Mouse (Mus musculus): ENCODE data around the gene Znhit6. TPM values are rescaled to one million over a fixed set of nuclear protein-coding genes. Genes with fewer than 3 reads are reported as not detected.

The Znhit6 gene
- total and polyA plus RNA-seq, 3 experiments: 54.4 to 188 (median 58.6) TPM

GRCm38 (mm10) chr3:145583522-145584200, 7.7 kb downstream of the Znhit6 start:
- H3K4me3 ChIP-seq (replicated peaks in 1 of 3; ENCODE audit: low read depth in 2 of 3, low read length in 2 of 3, poor library complexity in 1 of 3): no peak overlapping the region
- in situ Hi-C loops (cut with MboI; ENCODE audit: low pct_ligation_motif_present, low pct_unique_long_range_greater_than_20kb, low sequenced_read_pairs): no loop called here
- peaks cover 62 to 84% of the 10 kb centered on the region in 2 experiments for H3K36me3 ChIP-seq (replicated peaks in 1 of 2; ENCODE audit: control insufficient read depth in 1 of 2, insufficient read depth in 1 of 2, low read length in 1 of 2)

GRCm38 (mm10) chr3:145590562-145590961, 14.6 kb downstream of the Znhit6 start:
- Histone ChIP-seq H3K4me3 (replicated peaks in 1 of 3; ENCODE audit: low read depth in 2 of 3, low read length in 2 of 3, poor library complexity in 1 of 3) (no peak overlapping the region), H3K36me3 (replicated peaks in 1 of 2; ENCODE audit: control insufficient read depth in 1 of 2, insufficient read depth in 1 of 2, low read length in 1 of 2) (peaks cover 59 to 81% of the 10 kb centered on the region in 2 experiments), H3K9ac (ENCODE audit: insufficient read depth, low read depth) (no peak overlapping the region), H3K4me2 (ENCODE audit: insufficient read depth, low read depth, poor library complexity, severe bottlenecking) (no peak overlapping the region), H3K4me1 (ENCODE audit: control insufficient read depth in 1 of 2, insufficient read depth in 2 of 2) (no peaks in the 10 kb centered on the region), H3K27me3 (replicated peaks) (no peaks in the 10 kb centered on the region), H3K27ac (ENCODE audit: insufficient read depth, low read depth) (no peak overlapping the region), H3K79me2 (replicated peaks; ENCODE audit: control insufficient read depth, extremely low read depth, insufficient read depth, poor library complexity, severe bottlenecking) (no peaks in the 10 kb centered on the region; the same call in none of the 2 replicates), H3K9me3 (replicated peaks; ENCODE audit: low read length) (no peaks in the 10 kb centered on the region)
- in situ Hi-C loops (cut with MboI; ENCODE audit: low pct_ligation_motif_present, low pct_unique_long_range_greater_than_20kb, low sequenced_read_pairs): no loop called here
- TF ChIP-seq MAZ (IDR thresholded peaks at IDR 0.05; ENCODE audit: low read depth, low read length): no peak
- no peak for TF ChIP-seq JUND (conservative IDR thresholded peaks at IDR 0.05; ENCODE audit: low read depth, low read length)
- TF ChIP-seq ETS1 (conservative IDR thresholded peaks at IDR 0.05; ENCODE audit: low read depth, low read length): no peak
- TF ChIP-seq NELFE (IDR thresholded peaks at IDR 0.05; ENCODE audit: low read depth, low read length): no peak
- no peak for TF ChIP-seq ZMIZ1 (IDR thresholded peaks at IDR 0.05; ENCODE audit: low read depth, low read length)
- no peak for TF ChIP-seq EP300 (IDR thresholded peaks at IDR 0.05; ENCODE audit: low read length)
- TF ChIP-seq GABPA (IDR thresholded peaks at IDR 0.05; ENCODE audit: insufficient replicate concordance, low read depth, low read length): no peak
- TF ChIP-seq TBP (conservative IDR thresholded peaks at IDR 0.05; ENCODE audit: low read depth, low read length): no peak
- TF ChIP-seq JUN (IDR thresholded peaks at IDR 0.05; ENCODE audit: insufficient read depth, low read depth, low read length): no peak
- TF ChIP-seq E2F4 (IDR thresholded peaks at IDR 0.05; ENCODE audit: insufficient replicate concordance, low read depth, low read length): no peak
- no peak for TF ChIP-seq TCF12 (IDR thresholded peaks at IDR 0.05; ENCODE audit: low read depth, low read length)
- TF ChIP-seq UBTF (IDR thresholded peaks at IDR 0.05; ENCODE audit: low read depth, low read length): no peak
- DNase-seq (ENCODE audit: extremely low read depth): no peak
- dilution Hi-C loops (cut with MboI; ENCODE audit: extremely low pct_ligation_motif_present, extremely low pct_unique_long_range_greater_than_20kb, low sequenced_read_pairs): no loop called here

More at GRCm38 (mm10) chr3:145583522-145584200, 7.7 kb downstream of the Znhit6 start:
- dilution Hi-C loops (cut with MboI; ENCODE audit: extremely low pct_ligation_motif_present, extremely low pct_unique_long_range_greater_than_20kb, low sequenced_read_pairs): no loop called here
- Histone ChIP-seq H3K9ac (ENCODE audit: insufficient read depth, low read depth) (no peak overlapping the region), H3K4me1 (ENCODE audit: control insufficient read depth in 1 of 2, insufficient read depth in 2 of 2) (peaks cover 0 to 4% of the 10 kb centered on the region in 2 experiments; a peak in 1 of 4 replicates), H3K4me2 (ENCODE audit: insufficient read depth, low read depth, poor library complexity, severe bottlenecking) (no peak overlapping the region), H3K9me3 (replicated peaks; ENCODE audit: low read length) (no peaks in the 10 kb centered on the region), H3K79me2 (replicated peaks; ENCODE audit: control insufficient read depth, extremely low read depth, insufficient read depth, poor library complexity, severe bottlenecking) (no peaks in the 10 kb centered on the region; the same call in none of the 2 replicates), H3K27ac (ENCODE audit: insufficient read depth, low read depth) (no peak overlapping the region), H3K27me3 (replicated peaks) (no peaks in the 10 kb centered on the region)
- no peak for TF ChIP-seq MAX (IDR thresholded peaks at IDR 0.05; ENCODE audit: low read length)
- no peak for TF ChIP-seq JUN (IDR thresholded peaks at IDR 0.05; ENCODE audit: insufficient read depth, low read depth, low read length)
- peak; percentile 58 for TF ChIP-seq SMC3 (IDR thresholded peaks at IDR 0.05; ENCODE audit: low read depth, low read length)
- TF ChIP-seq MAZ (IDR thresholded peaks at IDR 0.05; ENCODE audit: low read depth, low read length): no peak
- TF ChIP-seq ZKSCAN1 (IDR thresholded peaks at IDR 0.05; ENCODE audit: borderline replicate concordance, low read depth, low read length): no peak
- no peak for TF ChIP-seq CHD1 (IDR thresholded peaks at IDR 0.05; ENCODE audit: low read depth, low read length)
- no peak for TF ChIP-seq TBP (conservative IDR thresholded peaks at IDR 0.05; ENCODE audit: low read depth, low read length)
- no peak for TF ChIP-seq ZMIZ1 (IDR thresholded peaks at IDR 0.05; ENCODE audit: low read depth, low read length)
- TF ChIP-seq NRF1 (IDR thresholded peaks at IDR 0.05; ENCODE audit: low read depth, low read length): no peak
- TF ChIP-seq HCFC1 (IDR thresholded peaks at IDR 0.05; ENCODE audit: low read depth, low read length): no peak
- TF ChIP-seq ETS1 (conservative IDR thresholded peaks at IDR 0.05; ENCODE audit: low read depth, low read length): no peak
- TF ChIP-seq CTCF (conservative IDR thresholded peaks at IDR 0.05 in 1 of 2, IDR thresholded peaks at IDR 0.05 in 1 of 2; ENCODE audit: low read depth in 2 of 2, low read length in 2 of 2): peak in 1 of 2 experiments; percentile 68; a peak in 2 of 4 replicates
- TF ChIP-seq BHLHE40 (IDR thresholded peaks at IDR 0.05; ENCODE audit: low read depth, low read length): no peak
- TF ChIP-seq ZC3H11A (IDR thresholded peaks at IDR 0.05; ENCODE audit: low read depth, low read length): no peak
- TF ChIP-seq E2F4 (IDR thresholded peaks at IDR 0.05; ENCODE audit: insufficient replicate concordance, low read depth, low read length): no peak
- no peak for TF ChIP-seq MYC (IDR thresholded peaks at IDR 0.05; ENCODE audit: low read depth, low read length)
- TF ChIP-seq RAD21 (IDR thresholded peaks at IDR 0.05; ENCODE audit: low read depth, low read length): peak; percentile 72
- TF ChIP-seq POLR2A (IDR thresholded peaks at IDR 0.05; ENCODE audit: low read depth, low read length): no peak
- DNase-seq (ENCODE audit: extremely low read depth): no peak
